Mouse (Mus musculus) G1E (cell line): Measurements from ENCODE around the gene Tbl3. TPM values are rescaled to one million over a fixed set of nuclear protein-coding genes. Genes with fewer than 3 reads are reported as not detected.

Source experiments
- ATAC-seq: 2 replicates; pipeline ENCODE4 v1.8.0; 2016; ENCODE audit warnings: mild to moderate bottlenecking; ENCODE audit not compliant: insufficient number of reproducible peaks, poor library complexity, low FRiP score, severe bottlenecking; ENCODE audit errors: extremely low read depth
- DNase-seq: peaks from one replicate; pipeline ENCODE4 v3.0.0; 2012; ENCODE audit warnings: low spot score
- H3K27me3 ChIP-seq: 2 replicates; pipeline ENCODE4 v1.6.1; 2012; ENCODE audit warnings: mild to moderate bottlenecking, low read length, inconsistent platforms; ENCODE audit not compliant: insufficient read depth
- H3K36me3 ChIP-seq: replicated peaks from 2 replicates; pipeline ENCODE3; 2012; ENCODE audit warnings: mild to moderate bottlenecking, inconsistent platforms
- H3K4me1 ChIP-seq: 2 replicates; pipeline ENCODE4 v1.6.1; 2012; ENCODE audit warnings: low read depth, low read length, inconsistent platforms, mixed read lengths; ENCODE audit not compliant: insufficient read depth
- H3K4me3 ChIP-seq: 2 replicates; pipeline ENCODE4 v1.5.1; 2012; ENCODE audit warnings: low read depth, mild to moderate bottlenecking, inconsistent platforms, low read length, moderate library complexity, mixed read lengths
- H3K9me3 ChIP-seq: replicated peaks from 2 replicates; pipeline ENCODE4 v1.6.1; 2012; ENCODE audit warnings: inconsistent platforms
- CTCF ChIP-seq: IDR thresholded peaks from 2 replicates; pipeline ENCODE4 v1.5.1; 2012; ENCODE audit warnings: low read depth, low read length, inconsistent platforms, mixed read lengths
- GATA1 ChIP-seq: IDR thresholded peaks from 2 replicates; pipeline ENCODE4 v1.6.1; 2012; ENCODE audit warnings: borderline replicate concordance, low read length, inconsistent platforms, mixed read lengths
- GATA2 ChIP-seq: IDR thresholded peaks from 2 replicates; pipeline ENCODE4 v1.6.1; 2012; ENCODE audit warnings: low read depth, low read length, inconsistent platforms, borderline replicate concordance
- POLR2AphosphoS5 ChIP-seq: IDR thresholded peaks from 2 replicates; pipeline ENCODE4 v1.6.1; 2012; ENCODE audit warnings: low read depth, low read length, inconsistent platforms; ENCODE audit not compliant: insufficient replicate concordance
- TAL1 ChIP-seq: conservative IDR thresholded peaks from 2 replicates; pipeline ENCODE4 v1.6.1; 2012; ENCODE audit warnings: low read depth, low read length, inconsistent platforms, mixed read lengths
- polyA plus RNA-seq: library from polyadenylated mRNA; stranded (reverse); fragments of >175 nt; gene quantifications from 2 replicates; pipeline ENCODE4 v1.2.3, GENCODE M21; 2012
- total RNA-seq, 2 experiments: library from RNA; stranded (forward) in 1 of 2; stranded (reverse) in 1 of 2; fragments of 200-1000 nt in 1 of 2; fragments of >200 nt in 1 of 2; fragmentation: Nextera tagmentation in 1 of 2; gene quantifications; 2 replicates each; pipeline ENCODE4 v1.2.3; 2014 to 2017

The Tbl3 gene
- total and polyA plus RNA-seq, 3 experiments: 9.2 to 27.7 (median 25.2) TPM

DNA sequence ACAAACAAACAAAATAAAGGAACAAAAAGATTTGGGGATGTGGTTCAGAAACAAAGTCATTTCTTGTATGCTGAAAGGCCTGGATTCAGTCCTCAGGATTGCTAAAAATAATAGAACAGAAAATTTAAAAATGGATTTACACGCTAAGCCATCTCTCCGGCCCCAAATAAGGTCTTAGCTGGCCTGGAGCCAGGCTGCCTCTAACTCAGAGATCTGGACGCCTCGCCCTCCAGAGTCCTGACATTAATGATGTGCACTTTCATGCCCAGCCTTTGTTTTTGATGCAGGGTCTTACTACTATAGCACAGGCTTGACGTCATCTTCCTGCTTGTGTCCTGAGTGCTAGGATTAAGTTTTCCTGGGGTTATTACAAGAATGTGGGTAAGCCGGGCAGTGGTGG lies 21.6 kb upstream of the Tbl3 start:
- Histone ChIP-seq H3K27me3 (peaks cover 27% of the 10 kb centered on the region), H3K9me3 (no peaks in the 10 kb centered on the region), H3K4me1 (peaks cover 13% of the 10 kb centered on the region), H3K4me3 (no peak overlapping the region), H3K36me3 (peaks cover 9% of the 10 kb centered on the region)
- TF ChIP-seq TAL1 (no peak), CTCF (no peak), GATA1 (no peak), GATA2 (no peak), POLR2AphosphoS5 (no peak)
- ATAC-seq (no peak), DNase-seq (no peak)

DNA sequence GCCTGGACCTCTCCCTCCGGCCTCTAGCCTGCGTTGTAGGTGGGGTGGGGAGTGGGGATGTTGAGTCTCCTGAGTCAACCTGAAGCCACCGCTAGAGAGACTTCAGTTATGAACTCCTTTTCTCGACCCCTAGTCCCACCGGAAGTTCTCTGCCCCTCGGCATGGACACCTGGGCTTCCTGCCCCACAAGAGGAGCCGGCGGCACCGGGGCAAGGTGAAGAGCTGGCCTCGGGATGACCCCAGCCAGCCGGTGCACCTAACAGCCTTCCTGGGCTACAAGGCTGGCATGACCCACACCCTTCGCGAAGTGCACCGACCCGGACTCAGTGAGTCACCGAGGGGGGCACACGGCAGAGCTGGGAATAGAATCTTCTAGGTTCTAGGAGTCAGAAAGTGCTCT lies 20.7 kb upstream of the Tbl3 start:
- Histone ChIP-seq H3K27me3 (peaks cover 24% of the 10 kb centered on the region), H3K36me3 (peaks cover under 1% of the 10 kb centered on the region), H3K4me3 (no peak overlapping the region), H3K9me3 (no peaks in the 10 kb centered on the region), H3K4me1 (peaks cover 17% of the 10 kb centered on the region)
- ATAC-seq (no peak), DNase-seq (no peak)
- TF ChIP-seq GATA2 (no peak), TAL1 (no peak), POLR2AphosphoS5 (no peak), GATA1 (no peak)

DNA sequence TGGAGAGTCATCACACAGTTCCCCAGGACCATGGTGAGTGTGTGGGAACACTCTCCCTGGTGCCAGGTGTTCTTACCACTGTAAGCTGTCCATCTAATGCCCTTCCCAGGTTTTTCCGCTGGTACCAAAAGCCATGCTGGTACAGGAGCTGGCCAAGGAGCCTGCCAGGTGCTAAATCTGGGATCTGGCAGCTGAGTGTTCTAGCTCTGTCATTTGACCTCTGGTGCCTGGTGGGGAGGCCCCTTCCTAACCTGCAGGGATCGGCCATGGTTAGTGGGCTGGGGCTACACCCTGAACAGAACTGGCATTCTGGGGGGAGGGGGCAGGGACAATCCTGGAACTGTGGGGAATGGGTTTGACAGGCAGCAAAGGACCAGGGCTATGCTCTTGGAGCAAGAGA lies 20.2 kb upstream of the Tbl3 start, which contains the start of gene Rpl3l:
TSS of gene Rpl3l (plus strand) at position 203 of the 400 bp plus-strand sequence.
- peaks cover 23% of the 10 kb centered on the region for H3K27me3 ChIP-seq
- no peaks in the 10 kb centered on the region for H3K9me3 ChIP-seq
- no peak within 1 kb of the TSS for H3K4me3 ChIP-seq
- H3K36me3 ChIP-seq: peaks cover 1% of the 10 kb centered on the region
- DNase-seq (no peak), ATAC-seq (no peak)
- TF ChIP-seq POLR2AphosphoS5: no peak
- no peak for TF ChIP-seq TAL1
- TF ChIP-seq GATA1: no peak
- no peak for TF ChIP-seq CTCF
- no peak for TF ChIP-seq GATA2
- H3K4me1 ChIP-seq: peaks cover 21% of the 10 kb centered on the region

DNA sequence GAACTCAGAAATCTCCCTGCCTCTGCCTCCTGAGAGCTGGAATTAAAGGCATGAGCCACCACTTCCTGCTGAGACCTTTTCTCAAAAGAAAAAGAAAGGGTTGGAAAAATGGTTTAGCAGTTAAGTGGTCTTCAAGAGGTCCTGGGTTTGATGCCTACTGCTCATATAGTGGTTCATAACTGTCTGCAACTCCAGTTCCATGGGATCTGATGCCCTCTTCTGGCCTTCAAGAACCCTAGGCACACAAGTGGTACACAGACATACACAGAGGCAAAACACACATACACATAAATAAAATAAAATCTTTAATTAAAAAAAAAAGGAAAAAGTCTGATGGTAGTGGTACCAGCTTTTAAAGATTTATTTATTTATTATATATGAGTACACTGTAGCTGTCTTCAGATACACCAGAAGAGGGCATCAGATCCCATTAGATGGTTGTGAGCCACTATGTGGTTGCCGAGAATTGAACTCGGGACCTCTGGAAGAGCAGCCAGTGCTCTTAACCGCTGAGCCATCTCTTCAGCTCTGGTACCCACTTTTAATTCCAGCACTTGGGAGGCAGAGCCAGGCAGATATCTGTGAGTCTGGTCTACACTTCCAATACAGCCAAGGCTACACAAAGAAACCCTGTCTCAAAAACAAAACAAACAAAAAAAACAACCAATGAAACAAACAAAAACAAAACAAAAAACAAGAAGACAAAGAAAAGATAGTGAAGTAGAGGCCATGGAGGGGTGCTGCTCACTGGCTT lies 18.4 kb upstream of the Tbl3 start:
- Histone ChIP-seq H3K4me3 (no peak overlapping the region), H3K4me1 (peaks cover 33% of the 10 kb centered on the region), H3K36me3 (peaks cover 17% of the 10 kb centered on the region), H3K27me3 (peaks cover 17% of the 10 kb centered on the region), H3K9me3 (no peaks in the 10 kb centered on the region)
- no peak for DNase-seq
- no peak for ATAC-seq
- TF ChIP-seq TAL1 (no peak), CTCF (no peak; the same call in 1 of the 2 replicates), POLR2AphosphoS5 (no peak), GATA1 (no peak), GATA2 (no peak)

DNA sequence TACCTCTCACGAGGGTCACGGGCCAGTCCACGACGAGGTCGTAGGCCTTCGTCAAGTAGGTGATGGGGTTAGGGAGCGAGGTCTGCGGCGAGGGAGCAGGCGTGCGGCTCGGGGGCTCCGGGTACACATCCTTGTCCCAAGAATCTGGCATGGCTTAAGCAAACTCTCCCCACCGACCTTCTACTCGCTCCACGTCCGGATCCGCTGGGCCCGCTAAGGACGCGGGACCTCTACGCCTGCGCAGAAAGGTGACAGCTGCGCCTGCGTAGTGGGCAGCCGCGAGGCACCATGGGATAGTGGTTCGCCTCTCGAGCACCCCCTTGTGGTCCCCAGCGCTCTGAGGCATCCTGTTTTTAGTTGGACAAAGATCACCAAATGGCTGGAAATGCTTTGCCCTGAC lies 16.7 kb upstream of the Tbl3 start, which contains the start of gene Ndufb10:
TSS of gene Ndufb10 (minus strand) at position 295 of the 400 bp plus-strand sequence.
- DNase-seq: peak; percentile 69
- H3K9me3 ChIP-seq: no peaks in the 10 kb centered on the region
- peaks cover 21% of the 10 kb centered on the region for H3K36me3 ChIP-seq
- H3K4me3 ChIP-seq: peak within 1 kb of the TSS; percentile 77
- H3K27me3 ChIP-seq: peaks cover 15% of the 10 kb centered on the region
- H3K4me1 ChIP-seq: peaks cover 30% of the 10 kb centered on the region
- TF ChIP-seq CTCF (peak; percentile 97), POLR2AphosphoS5 (no peak; the same call in 1 of the 2 replicates), TAL1 (no peak), GATA2 (no peak), GATA1 (no peak)
- peak; percentile 48 for ATAC-seq

DNA sequence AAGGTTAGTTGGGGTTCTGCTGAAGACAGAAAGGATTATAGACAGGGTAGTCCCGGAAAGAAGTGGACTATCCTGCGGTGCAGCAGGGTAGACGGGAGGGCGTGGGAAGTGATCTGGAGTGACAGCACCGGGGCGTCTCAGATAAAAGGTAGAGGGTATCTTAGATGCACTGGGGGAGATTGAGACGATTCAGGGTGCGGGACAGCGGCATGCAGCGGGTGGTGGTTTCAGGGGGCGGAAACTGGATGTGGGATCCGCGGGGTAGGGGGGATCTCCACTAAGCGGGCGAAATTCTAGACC lies 16.4 kb upstream of the Tbl3 start:
- peak overlapping the region; percentile 77 for H3K4me3 ChIP-seq
- peaks cover 31% of the 10 kb centered on the region for H3K4me1 ChIP-seq
- ATAC-seq: no peak
- no peak for TF ChIP-seq GATA1
- TF ChIP-seq TAL1: no peak
- no peak; the same call in 1 of the 2 replicates for TF ChIP-seq POLR2AphosphoS5
- no peak for TF ChIP-seq CTCF
- no peak for TF ChIP-seq GATA2
- H3K9me3 ChIP-seq: no peaks in the 10 kb centered on the region
- H3K36me3 ChIP-seq: peaks cover 21% of the 10 kb centered on the region
- H3K27me3 ChIP-seq: peaks cover 15% of the 10 kb centered on the region
- DNase-seq: peak; percentile 52
